Mouse (Mus musculus) thymus, adult 2 months (tissue): Measurements from ENCODE around the gene Nudt8.

ENCODE experiments used
- CTCF ChIP-seq: fragments of 200-500 bp; IDR thresholded peaks from 2 replicates; pipeline ENCODE4 v1.5.1; 2012; ENCODE audit warnings: mild to moderate bottlenecking, control low read depth, low read length, moderate library complexity, borderline replicate concordance; ENCODE audit not compliant: control insufficient read depth, poor library complexity, insufficient read depth; ENCODE audit errors: extremely low read depth
- POLR2A ChIP-seq: fragments of 200-500 bp; IDR thresholded peaks from 2 replicates; pipeline ENCODE4 v1.6.1; 2012; ENCODE audit warnings: mild to moderate bottlenecking, low read length, control low read depth, moderate library complexity; ENCODE audit not compliant: control insufficient read depth, poor library complexity, insufficient read depth; ENCODE audit errors: extremely low read depth

GRCm38 (mm10) chr19:4023185-4023584, 22.8 kb downstream of the Nudt8 start:
- TF ChIP-seq CTCF (no peak), POLR2A (no peak)
